Mouse (Mus musculus): Measurements from ENCODE around the gene Igflr1.

The Igflr1 gene

GRCm38 (mm10) chr7:30564970-30565571 lies at the start of gene Igflr1:
TSS of gene Igflr1 (plus strand) at chr7:30565427.
- no peak for DNase-seq (ENCODE audit: low read depth, low spot score)

DNA sequence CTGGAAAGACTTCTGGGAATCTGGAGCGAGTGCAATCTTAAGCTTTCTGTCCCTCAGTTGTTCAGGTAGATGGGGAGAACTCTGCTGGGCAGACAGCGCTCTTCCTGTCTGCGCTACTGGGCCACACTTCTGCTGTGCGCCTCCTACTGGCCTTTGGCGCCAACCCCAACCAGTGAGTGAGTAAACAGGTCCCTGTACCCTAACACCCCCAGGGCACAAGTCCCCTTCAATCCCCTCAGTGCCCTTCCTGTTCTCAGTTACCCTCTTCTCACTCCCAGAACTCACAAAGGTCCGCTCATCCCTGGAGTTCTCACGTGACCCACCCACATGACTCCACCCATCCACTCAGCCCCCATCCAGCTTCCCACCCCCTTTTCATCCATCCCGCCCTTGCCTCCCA lies 46.9 kb upstream of the Igflr1 start:
- DNase-seq (ENCODE audit: low read depth, low spot score): no peak

GRCm38 (mm10) chr7:30520396-30520795 lies 44.8 kb upstream of the Igflr1 start:
- no peak for DNase-seq (ENCODE audit: low read depth, low spot score)

GRCm38 (mm10) chr7:30520856-30521255 lies 44.4 kb upstream of the Igflr1 start:
- DNase-seq (ENCODE audit: low read depth, low spot score): no peak

DNA sequence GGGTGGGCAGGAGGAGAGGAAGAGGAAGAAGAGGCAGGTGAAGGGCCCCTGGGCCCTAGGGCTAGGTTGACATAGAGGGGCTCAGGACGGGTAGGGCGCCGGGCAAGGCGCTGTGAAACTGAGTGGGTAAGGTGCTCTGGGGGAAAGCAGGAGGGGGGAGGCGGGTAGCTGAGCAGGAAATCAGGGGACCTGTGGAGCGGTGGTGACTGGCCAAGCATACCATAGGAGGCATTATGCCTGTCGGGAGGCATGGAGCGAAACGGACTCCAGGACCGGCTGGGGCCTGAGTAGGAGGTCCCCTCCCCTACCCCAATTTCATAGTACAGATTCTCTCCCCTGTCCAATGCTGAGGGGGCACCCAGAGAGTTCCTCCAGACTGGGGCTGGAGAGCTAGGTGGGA lies 42.4 kb upstream of the Igflr1 start:
- DNase-seq (ENCODE audit: low read depth, low spot score): no peak

DNA sequence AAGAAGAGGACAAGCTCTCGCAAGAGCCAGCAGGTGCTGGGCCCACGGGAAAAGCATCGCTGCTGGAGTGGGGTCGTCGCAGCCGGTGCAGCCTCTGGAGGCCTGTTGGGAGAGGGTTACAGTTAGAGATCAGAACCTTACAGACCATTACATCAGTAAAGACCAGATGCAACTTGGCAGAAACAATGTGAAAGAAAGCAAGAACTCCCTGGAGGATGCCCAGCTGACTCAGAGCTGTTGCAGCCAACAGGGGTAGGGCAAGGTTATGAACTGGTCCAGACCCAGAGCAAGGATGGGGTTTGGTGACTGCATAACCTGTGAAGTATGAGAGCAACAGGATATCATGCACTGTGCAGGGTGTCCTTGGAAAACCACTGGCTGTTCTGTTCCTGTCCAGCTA lies 40.7 kb upstream of the Igflr1 start:
- DNase-seq (ENCODE audit: low read depth, low spot score): no peak

DNA sequence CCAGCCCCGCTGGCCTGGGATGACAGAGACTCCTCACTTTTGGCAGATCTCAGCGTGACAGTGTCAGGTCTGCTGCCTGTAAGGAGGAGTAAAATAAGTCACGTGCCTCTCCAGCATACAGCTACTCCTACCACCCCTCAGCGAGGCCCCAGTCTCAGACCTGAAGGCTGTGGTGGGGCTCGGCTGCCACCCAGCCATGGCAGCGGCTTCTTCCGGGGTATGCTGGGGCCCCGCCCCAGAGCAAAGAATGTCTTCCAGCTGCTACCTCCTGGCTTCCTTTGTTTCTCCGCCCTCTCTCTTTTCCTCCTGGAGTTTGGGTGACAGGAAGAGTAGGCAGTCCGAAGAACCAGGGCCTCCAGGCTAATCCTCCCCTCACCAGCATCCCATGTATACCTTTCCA lies 39.3 kb upstream of the Igflr1 start:
- no peak for DNase-seq (ENCODE audit: low read depth, low spot score)

- no peak for DNase-seq (ENCODE audit: low read depth, low spot score)
These were observed 38.8 kb upstream of the Igflr1 start for GRCm38 (mm10) chr7:30526399-30526798.

- DNase-seq (ENCODE audit: low read depth, low spot score): no peak
These were observed 38.2 kb upstream of the Igflr1 start for GRCm38 (mm10) chr7:30526981-30527380.

- no peak for DNase-seq (ENCODE audit: low read depth, low spot score)
These were observed 33.9 kb upstream of the Igflr1 start for GRCm38 (mm10) chr7:30531291-30531815.

DNA sequence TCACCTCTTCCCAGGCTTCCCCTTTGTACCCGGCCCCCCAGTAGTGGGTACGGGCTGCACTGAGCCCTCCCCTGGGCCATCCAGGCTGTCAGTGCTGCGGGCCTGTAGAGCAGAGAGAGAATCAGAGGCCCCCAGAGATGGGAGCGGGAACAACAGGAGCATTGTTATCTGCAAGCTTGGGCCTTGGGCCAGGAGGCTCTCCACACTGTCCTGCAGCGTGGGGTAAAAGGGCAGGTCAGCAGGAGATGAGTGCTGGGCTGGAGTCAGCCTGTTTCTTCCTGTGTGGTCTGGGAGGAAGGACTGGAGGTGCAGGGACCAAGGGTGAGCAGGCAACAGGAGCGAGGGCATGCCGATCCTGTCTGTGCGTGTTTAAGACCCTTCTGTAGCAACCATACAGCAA lies 32.3 kb upstream of the Igflr1 start:
- DNase-seq (ENCODE audit: low read depth, low spot score): peak; percentile 54

- DNase-seq (ENCODE audit: low read depth, low spot score): no peak
These were observed 31.1 kb upstream of the Igflr1 start for GRCm38 (mm10) chr7:30533941-30534632.

- peak; percentile 99 for DNase-seq (ENCODE audit: low read depth, low spot score)
These were observed 30.3 kb upstream of the Igflr1 start, which contains the start of gene Arhgap33 for GRCm38 (mm10) chr7:30534633-30535577. TSS of gene Arhgap33 (minus strand) at chr7:30535060.

- no peak for DNase-seq (ENCODE audit: low read depth, low spot score)
These were observed 24.7 kb upstream of the Igflr1 start for GRCm38 (mm10) chr7:30540572-30540971.

DNA sequence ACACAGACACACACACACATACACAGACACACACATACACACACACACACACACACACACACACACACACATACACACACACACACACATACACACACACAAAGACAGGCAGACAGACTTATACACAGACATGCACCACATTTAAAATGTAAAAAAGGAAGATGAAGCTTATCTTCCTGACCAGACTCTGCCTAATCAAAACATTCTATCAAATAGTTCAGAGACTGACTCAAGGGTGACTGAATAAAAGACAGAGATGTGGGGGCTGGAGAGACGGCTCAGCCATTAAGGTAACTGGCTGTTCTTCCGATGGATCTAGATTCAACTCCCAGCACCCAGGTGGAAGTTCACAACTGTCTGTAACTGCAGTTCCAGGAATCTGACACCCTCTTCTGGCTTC lies 20.9 kb upstream of the Igflr1 start:
- no peak for DNase-seq (ENCODE audit: low read depth, low spot score)

DNA sequence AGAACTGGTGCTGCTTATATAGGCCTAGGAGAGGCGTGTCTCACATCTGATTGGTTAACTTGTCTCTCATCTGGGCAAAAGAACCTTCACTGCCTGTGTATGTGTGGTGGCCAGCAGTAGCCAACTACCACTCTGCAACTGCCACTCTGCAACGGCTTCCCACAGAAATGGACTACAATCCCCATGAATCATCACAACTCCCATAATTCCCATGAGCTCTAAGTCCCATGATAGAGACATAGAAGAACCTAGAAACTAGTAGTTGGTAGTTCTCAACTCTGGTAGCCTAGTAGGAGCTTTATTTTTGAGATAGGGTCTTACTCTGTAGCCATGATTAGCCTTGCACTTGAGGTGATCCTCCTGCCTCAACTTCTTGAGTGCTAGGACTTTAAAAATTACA lies 15.3 kb upstream of the Igflr1 start:
- DNase-seq (ENCODE audit: low read depth, low spot score): no peak

- no peak for DNase-seq (ENCODE audit: low read depth, low spot score)
These were observed 14.6 kb upstream of the Igflr1 start for GRCm38 (mm10) chr7:30550603-30551002.

DNA sequence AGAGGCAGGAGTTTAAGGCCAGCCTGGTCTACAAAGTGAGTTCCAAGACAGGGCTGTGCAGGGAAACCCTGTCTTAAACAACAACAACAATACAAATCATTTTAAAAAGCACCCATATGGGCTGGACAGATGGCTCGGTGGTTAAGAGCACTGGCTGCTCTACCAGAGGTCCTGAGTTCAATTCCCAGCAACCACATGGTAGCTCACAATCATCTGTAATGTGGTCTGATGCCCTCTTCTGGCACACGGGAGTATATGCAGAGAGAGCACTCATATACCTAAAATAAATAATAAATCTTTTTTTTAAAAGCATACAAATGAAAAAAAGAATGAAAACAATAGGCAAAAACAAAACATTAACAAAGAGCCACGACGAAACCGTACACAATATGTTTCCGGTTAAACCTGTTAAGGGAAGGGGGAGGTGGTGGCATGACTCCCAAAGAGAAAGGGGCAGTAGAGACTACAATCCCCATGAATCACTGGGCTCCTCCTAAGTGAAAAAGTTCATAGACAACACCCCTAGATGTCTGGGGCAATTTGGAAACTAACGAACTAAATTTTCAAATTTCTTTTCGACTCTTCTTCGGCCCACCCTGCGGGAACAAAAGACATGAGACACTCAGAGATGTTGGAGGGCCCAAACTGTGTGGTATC lies 13.7 kb upstream of the Igflr1 start:
- DNase-seq (ENCODE audit: low read depth, low spot score): no peak

- peak; percentile 97 for DNase-seq (ENCODE audit: low read depth, low spot score)
These were observed 12.9 kb upstream of the Igflr1 start, which contains the start of the genes Hspb6 and Proser3 for GRCm38 (mm10) chr7:30552102-30553020. TSS of gene Hspb6 (plus strand) at chr7:30552178. TSS of gene Proser3 (minus strand) at chr7:30552299.

DNA sequence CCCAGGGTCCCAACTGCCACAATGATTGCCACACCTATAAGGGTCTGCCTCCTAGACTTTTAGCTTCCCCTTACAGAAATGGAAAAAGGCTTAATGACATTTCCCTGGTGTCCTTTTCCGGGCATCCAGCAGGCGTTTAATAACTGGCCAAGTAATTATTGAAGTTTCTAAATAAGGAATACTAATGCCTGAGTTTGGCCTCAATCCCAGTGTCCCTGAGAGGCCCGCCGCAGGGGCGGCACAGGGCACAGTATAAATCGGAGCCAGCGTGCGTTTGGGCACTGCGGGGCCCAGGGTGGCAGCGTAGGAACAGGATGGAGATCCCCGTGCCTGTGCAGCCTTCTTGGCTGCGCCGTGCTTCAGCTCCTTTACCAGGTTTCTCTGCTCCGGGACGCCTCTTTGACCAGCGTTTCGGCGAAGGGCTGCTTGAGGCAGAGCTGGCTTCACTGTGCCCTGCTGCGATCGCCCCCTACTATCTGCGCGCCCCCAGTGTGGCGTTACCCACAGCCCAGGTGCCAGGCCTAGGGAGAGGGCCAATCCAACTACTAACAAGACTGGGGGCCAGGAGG lies 12.1 kb upstream of the Igflr1 start:
- no peak for DNase-seq (ENCODE audit: low read depth, low spot score)
